11 mouse cellular contexts compared by ENCODE assay signal in genomic region chr11:107454546-107455462, GRCm38 (mm10). TPM values are rescaled to one million over a fixed set of nuclear protein-coding genes. Genes with fewer than 3 reads are reported as not detected.
DNase-seq lines count a peak whose midpoint lies in the region; ATAC-seq and TF ChIP-seq lines count a peak whose summit lies in the region.
"Had no signal": no experiment of that assay in that cellular context is flagged by ENCODE, and none has a peak within 500 bp of the region (broad histone marks: within the 10 kb centered on the region; RNA-seq: fewer than 3 reads in every experiment).

No protein-coding gene starts in this region.

- H3K9ac ChIP-seq in heart, embryonic 16.5 days (ENCODE audit: low read length), result no peak overlapping the region
- H3K9ac ChIP-seq in ES-Bruce4 (ENCODE audit: low read depth, poor library complexity, severe bottlenecking), result peak overlapping the region; percentile 21
- H3K9ac ChIP-seq in embryonic facial prominence, embryonic 12.5 days, result no peak overlapping the region
- H3K9ac ChIP-seq in liver, embryonic 16.5 days (ENCODE audit: low read depth, low read length), result peak overlapping the region; percentile 17; the same call in 1 of the 2 replicates
- no peak overlapping the region for H3K9ac ChIP-seq in midbrain, embryonic 14.5 days (replicated peaks; ENCODE audit: low read length)
- H3K9ac ChIP-seq: forebrain, embryonic 15.5 days had no signal

- peaks cover 28% of the 10 kb centered on the region for H3K4me1 ChIP-seq in heart, embryonic 16.5 days (ENCODE audit: control insufficient read depth, insufficient read depth, low read length)
- H3K4me1 ChIP-seq in ES-Bruce4 (ENCODE audit: control insufficient read depth, insufficient read depth, low read length), result peaks cover 8% of the 10 kb centered on the region
- H3K4me1 ChIP-seq in embryonic facial prominence, embryonic 12.5 days, result no peaks in the 10 kb centered on the region
- H3K4me1 ChIP-seq in liver, embryonic 16.5 days (ENCODE audit: control insufficient read depth, low read depth, low read length), result peaks cover 42% of the 10 kb centered on the region
- H3K4me1 ChIP-seq in midbrain, embryonic 14.5 days (ENCODE audit: control insufficient read depth, insufficient read depth, low read length), result no peaks in the 10 kb centered on the region

- no peaks in the 10 kb centered on the region; the same call in 1 of the 2 replicates for H3K36me3 ChIP-seq in heart, embryonic 16.5 days (ENCODE audit: control insufficient read depth, insufficient read depth)
- H3K36me3 ChIP-seq in ES-Bruce4 (ENCODE audit: control insufficient read depth, insufficient read depth, low read length, poor library complexity, severe bottlenecking), result no peaks in the 10 kb centered on the region
- H3K36me3 ChIP-seq in embryonic facial prominence, embryonic 12.5 days, result peaks cover 9% of the 10 kb centered on the region
- H3K36me3 ChIP-seq in liver, embryonic 16.5 days (ENCODE audit: control insufficient read depth, insufficient read depth), result no peaks in the 10 kb centered on the region
- H3K36me3 ChIP-seq in midbrain, embryonic 14.5 days (ENCODE audit: control insufficient read depth, insufficient read depth, low read length), result 0 out of 2 replicates have a peak, but pooled peaks cover 3% of the 10 kb centered on the region
- H3K36me3 ChIP-seq: forebrain, embryonic 15.5 days had no signal

- TF ChIP-seq EP300 in ES-Bruce4 (IDR thresholded peaks at IDR 0.05; ENCODE audit: insufficient read depth, low read depth, low read length), result 0 out of 2 replicates have a peak, but pooled peaks have one; percentile 36

- H3K9me3 ChIP-seq in heart, embryonic 16.5 days (replicated peaks; ENCODE audit: control insufficient read depth, low read length), result no peaks in the 10 kb centered on the region
- H3K9me3 ChIP-seq in ES-Bruce4 (replicated peaks; ENCODE audit: control insufficient read depth, insufficient read depth, low read length, poor library complexity, severe bottlenecking), result no peaks in the 10 kb centered on the region
- no peaks in the 10 kb centered on the region for H3K9me3 ChIP-seq in embryonic facial prominence, embryonic 12.5 days
- no peaks in the 10 kb centered on the region for H3K9me3 ChIP-seq in liver, embryonic 16.5 days (replicated peaks; ENCODE audit: control insufficient read depth, low read length)
- H3K9me3 ChIP-seq in midbrain, embryonic 14.5 days (ENCODE audit: control insufficient read depth, low read length), result no peaks in the 10 kb centered on the region
- H3K9me3 ChIP-seq: forebrain, embryonic 15.5 days had no signal

- H3K27me3 ChIP-seq in heart, embryonic 16.5 days (ENCODE audit: control insufficient read depth, insufficient read depth, low read length), result no peaks in the 10 kb centered on the region
- H3K27me3 ChIP-seq in ES-Bruce4 (ENCODE audit: control insufficient read depth, insufficient read depth, low read length, poor library complexity, severe bottlenecking), result no peaks in the 10 kb centered on the region
- H3K27me3 ChIP-seq in embryonic facial prominence, embryonic 12.5 days, result no peaks in the 10 kb centered on the region
- H3K27me3 ChIP-seq in liver, embryonic 16.5 days (ENCODE audit: control insufficient read depth, insufficient read depth, low read depth, low read length), result no peaks in the 10 kb centered on the region
- no peaks in the 10 kb centered on the region for H3K27me3 ChIP-seq in midbrain, embryonic 14.5 days (ENCODE audit: control insufficient read depth, insufficient read depth, low read length)
- H3K27me3 ChIP-seq: forebrain, embryonic 15.5 days had no signal

- H3K4me3 ChIP-seq in heart, embryonic 16.5 days (ENCODE audit: low read length), result no peak overlapping the region
- peak overlapping the region; percentile 54 for H3K4me3 ChIP-seq in ES-Bruce4 (ENCODE audit: low read depth, low read length)
- no peak overlapping the region for H3K4me3 ChIP-seq in embryonic facial prominence, embryonic 12.5 days
- H3K4me3 ChIP-seq in liver, embryonic 16.5 days (ENCODE audit: low read depth, low read length), result peak overlapping the region; percentile 38
- H3K4me3 ChIP-seq in midbrain, embryonic 14.5 days (replicated peaks; ENCODE audit: low read depth, low read length), result no peak overlapping the region
- H3K4me3 ChIP-seq: forebrain, embryonic 15.5 days had no signal

- no peak for TF ChIP-seq POLR2A in ES-Bruce4 (IDR thresholded peaks at IDR 0.05; ENCODE audit: insufficient read depth, low read length)

- no peak for ATAC-seq in heart, embryonic 16.5 days (replicated peaks; ENCODE audit: extremely low read depth, insufficient read depth, low FRiP score)
- ATAC-seq in embryonic facial prominence, embryonic 12.5 days (ENCODE audit: insufficient number of reproducible peaks, insufficient read depth, low FRiP score, low TSS enrichment), result 0 out of 2 replicates have a peak, but pooled peaks have one; percentile 35
- no peak for ATAC-seq in liver, embryonic 16.5 days (ENCODE audit: low read depth)
- ATAC-seq in midbrain, embryonic 14.5 days (ENCODE audit: low FRiP score, low TSS enrichment), result no peak
- ATAC-seq: forebrain, embryonic 15.5 days had no signal

- WGBS in heart, embryonic 16.5 days, result 51% methylated on average over 19 of the region's 19 CpGs
- WGBS in embryonic facial prominence, embryonic 12.5 days, result 55% methylated on average over 19 of the region's 19 CpGs
- WGBS in liver, embryonic 16.5 days (ENCODE audit: insufficient replicate concordance), result 27% methylated on average over 19 of the region's 19 CpGs
- WGBS in midbrain, embryonic 14.5 days, result 67% methylated on average over 19 of the region's 19 CpGs

- no peak for DNase-seq in heart, postnatal 4 days
- no peak for DNase-seq in midbrain, embryonic 14.5 days
- no peak for DNase-seq in layer of hippocampus, postnatal 14 days (ENCODE audit: low spot score in 2 of 2)
- no peak for DNase-seq in embryo, embryonic 10.5 days (ENCODE audit: low spot score)
- DNase-seq: cerebellum, postnatal 10 days; thymus, postnatal 36 days had no signal

- no peak overlapping the region for H3K27ac ChIP-seq in heart, embryonic 16.5 days (ENCODE audit: low read length)
- peak overlapping the region; percentile 79 for H3K27ac ChIP-seq in ES-Bruce4 (ENCODE audit: insufficient read depth, low read length)
- H3K27ac ChIP-seq in embryonic facial prominence, embryonic 12.5 days, result no peak overlapping the region
- no peak overlapping the region for H3K27ac ChIP-seq in liver, embryonic 16.5 days (ENCODE audit: low read length)
- H3K27ac ChIP-seq in midbrain, embryonic 14.5 days (replicated peaks; ENCODE audit: low read depth, low read length), result no peak overlapping the region
- H3K27ac ChIP-seq: forebrain, embryonic 15.5 days had no signal

- TF ChIP-seq CTCF in ES-Bruce4 (IDR thresholded peaks at IDR 0.05; ENCODE audit: low read depth, low read length), result no peak

- H3K4me2 ChIP-seq in heart, embryonic 16.5 days (ENCODE audit: low read depth, low read length), result peak overlapping the region; percentile 6
- H3K4me2 ChIP-seq in embryonic facial prominence, embryonic 12.5 days (replicated peaks), result peak overlapping the region; percentile 13; the same call in 1 of the 2 replicates
- H3K4me2 ChIP-seq in liver, embryonic 16.5 days (ENCODE audit: low read depth, low read length), result peak overlapping the region; percentile 50
- H3K4me2 ChIP-seq in midbrain, embryonic 14.5 days (ENCODE audit: low read length), result no peak overlapping the region
- H3K4me2 ChIP-seq: forebrain, embryonic 15.5 days had no signal

RNA-seq across cellular contexts. Expression of gene Pitpnc1, which starts 15.7 kb away (rescaled TPM):
- 19.1 and 20.8 TPM in 2 replicates for polyA plus RNA-seq in heart, embryonic 16.5 days (2015; fragmentation: Nextera tagmentation; extraction: Ambion mirVana)
- 10 to 100 TPM; 68.1 to 75.2 TPM for total RNA-seq in heart, postnatal 4 days (2021)
- 25.4 and 27.1 TPM in 2 replicates for polyA plus RNA-seq in ES-Bruce4 (2011; ENCODE audit: insufficient read depth, insufficient read length, low read depth, missing spikeins)
- polyA plus RNA-seq in embryonic facial prominence, embryonic 12.5 days (2016; fragmentation: Nextera tagmentation; extraction: Ambion mirVana), result 36.3 and 41.6 TPM in 2 replicates
- polyA plus RNA-seq in liver, embryonic 16.5 days (2015; fragmentation: Nextera tagmentation; extraction: Ambion mirVana), result 7.6 and 9.2 TPM in 2 replicates
- polyA plus RNA-seq in midbrain, embryonic 14.5 days (2014; fragmentation: Nextera tagmentation; extraction: Ambion mirVana), result 32.8 and 42.1 TPM in 2 replicates
- 10 to 100 TPM; 50.5 to 72.8 TPM for total RNA-seq in layer of hippocampus, postnatal 14 days (2021)

RNA-seq across cellular contexts. Expression of gene Psmd12, which starts 24.5 kb away (rescaled TPM):
- 138 and 151 TPM in 2 replicates for polyA plus RNA-seq in heart, embryonic 16.5 days (2015; fragmentation: Nextera tagmentation; extraction: Ambion mirVana)
- 10 to 100 TPM; 83.0 to 83.3 TPM for total RNA-seq in heart, postnatal 4 days (2021)
- 155 and 167 TPM in 2 replicates for polyA plus RNA-seq in ES-Bruce4 (2011; ENCODE audit: insufficient read depth, insufficient read length, low read depth, missing spikeins)
- polyA plus RNA-seq in embryonic facial prominence, embryonic 12.5 days (2016; fragmentation: Nextera tagmentation; extraction: Ambion mirVana), result 170 and 181 TPM in 2 replicates
- polyA plus RNA-seq in liver, embryonic 16.5 days (2015; fragmentation: Nextera tagmentation; extraction: Ambion mirVana), result 79.2 and 81.0 TPM in 2 replicates
- 143 and 177 TPM in 2 replicates for polyA plus RNA-seq in midbrain, embryonic 14.5 days (2014; fragmentation: Nextera tagmentation; extraction: Ambion mirVana)
- total RNA-seq in layer of hippocampus, postnatal 14 days (2021), result 10 to 100 TPM; 70.5 to 72.9 TPM

Comparison
In these comparisons a context has a peak if more than half of its experiments do, and no peak if none do; other contexts are left out.
1. H3K4me3 ChIP-seq: peak in ES-Bruce4 (single experiment) and liver, embryonic 16.5 days (single experiment); none in heart, embryonic 16.5 days (single experiment), embryonic facial prominence, embryonic 12.5 days (single experiment) and midbrain, embryonic 14.5 days (single experiment).
2. H3K9ac ChIP-seq: peak in ES-Bruce4 (single experiment) and liver, embryonic 16.5 days (single experiment); none in heart, embryonic 16.5 days (single experiment), embryonic facial prominence, embryonic 12.5 days (single experiment) and midbrain, embryonic 14.5 days (single experiment).